Mouse (Mus musculus) heart, postnatal 14 days (tissue): ENCODE results near the gene Egfem1. TPM values are rescaled to one million over a fixed set of nuclear protein-coding genes. Genes with fewer than 3 reads are reported as not detected.

ENCODE experiments used
- DNase-seq, 2 experiments: peaks; one replicate each; pipeline ENCODE4 v3.0.0; 2021 to 2022
- intact Hi-C: fragments of 180-260 bp; cut with DNase I; formaldehyde crosslinking; loops from one replicate; pipeline ENCODE4 v1.15.1; 2025
- microRNA-seq, 2 experiments: library from miRNA; unstranded; fragments of <30 nt; microRNA quantifications; one replicate each; pipeline ENCODE4 v1.2.0; 2021 to 2022
- total RNA-seq, 2 experiments: library from RNA; stranded (reverse); gene quantifications; 2 replicates each; pipeline ENCODE4 v1.2.3; 2021

The Egfem1 gene
- total RNA-seq, 2 experiments from 2014 or later, result not detected

- no peak for DNase-seq
- intact Hi-C loops, result no loop called here
Observed at GRCm38 (mm10) chr3:29734251-29734650, 652.4 kb downstream of the Egfem1 start.

GRCm38 (mm10) chr3:29739292-29739691, 657.5 kb downstream of the Egfem1 start:
- intact Hi-C loops, result loop anchor here (5.0 kb wide), 1 partner anchor 823 kb away; no protein-coding TSS in a partner anchor
- DNase-seq, result peak in 1 of 2 experiments; percentile 17

Small RNA genes lying within 50 kb of the gene (microRNA-seq; reads per million reads assigned to microRNA genes)
- gene Mir21b (0 reads per million in 2 experiments), gene Mir551b (1.3 to 39.0 reads per million in 2 experiments)

Other genes starting within 250 kb of the Egfem1 start
- not detected for gene Gm1527, start 189.4 kb upstream of the Egfem1 start, total RNA-seq